Mouse (Mus musculus): ENCODE measurements around the gene Cel. TPM values are rescaled to one million over a fixed set of nuclear protein-coding genes. Genes with fewer than 3 reads are reported as not detected.

The Cel gene
- not detected in 2 replicates for total RNA-seq (2017)

- no peak for ATAC-seq (replicated peaks; ENCODE audit: low read depth, poor library complexity, severe bottlenecking)
These were observed at the start of gene Cel for GRCm38 (mm10) chr2:28563303-28563702. Gene Cel (minus strand): TSS chr2:28563403.

- ATAC-seq (replicated peaks; ENCODE audit: low read depth, poor library complexity, severe bottlenecking): no peak
These were observed 49.3 kb upstream of the Cel start for GRCm38 (mm10) chr2:28612436-28613063.

- no peak for ATAC-seq (replicated peaks; ENCODE audit: low read depth, poor library complexity, severe bottlenecking)
These were observed 48.2 kb upstream of the Cel start for GRCm38 (mm10) chr2:28611407-28611787.

- ATAC-seq (replicated peaks; ENCODE audit: low read depth, poor library complexity, severe bottlenecking): no peak
These were observed 47.7 kb upstream of the Cel start for GRCm38 (mm10) chr2:28610716-28611406.

- no peak for ATAC-seq (replicated peaks; ENCODE audit: low read depth, poor library complexity, severe bottlenecking)
These were observed 46.6 kb upstream of the Cel start for GRCm38 (mm10) chr2:28609851-28610250.

- ATAC-seq (replicated peaks; ENCODE audit: low read depth, poor library complexity, severe bottlenecking): 0 out of 2 replicates have a peak, but pooled peaks have one; percentile 1
These were observed 44.4 kb upstream of the Cel start for GRCm38 (mm10) chr2:28607341-28608165.

- ATAC-seq (replicated peaks; ENCODE audit: low read depth, poor library complexity, severe bottlenecking): peak; percentile 31
These were observed 43.6 kb upstream of the Cel start for GRCm38 (mm10) chr2:28606601-28607340.

- peak; percentile 51 for ATAC-seq (replicated peaks; ENCODE audit: low read depth, poor library complexity, severe bottlenecking)
These were observed 42.8 kb upstream of the Cel start for GRCm38 (mm10) chr2:28605789-28606541.

GRCm38 (mm10) chr2:28603542-28603941 is 40.3 kb upstream of the Cel start:
- ATAC-seq (replicated peaks; ENCODE audit: low read depth, poor library complexity, severe bottlenecking): no peak

- peak; percentile 23; the same call in 1 of the 2 replicates for ATAC-seq (replicated peaks; ENCODE audit: low read depth, poor library complexity, severe bottlenecking)
These were observed 38.8 kb upstream of the Cel start for GRCm38 (mm10) chr2:28601720-28602590.

- no peak for ATAC-seq (replicated peaks; ENCODE audit: low read depth, poor library complexity, severe bottlenecking)
These were observed 36.3 kb upstream of the Cel start for GRCm38 (mm10) chr2:28599569-28599900.

GRCm38 (mm10) chr2:28598692-28599568 is 35.7 kb upstream of the Cel start:
- peak; percentile 48 for ATAC-seq (replicated peaks; ENCODE audit: low read depth, poor library complexity, severe bottlenecking)

GRCm38 (mm10) chr2:28597733-28598547 is 34.7 kb upstream of the Cel start:
- ATAC-seq (replicated peaks; ENCODE audit: low read depth, poor library complexity, severe bottlenecking): peak; percentile 59

GRCm38 (mm10) chr2:28596998-28597397 is 33.8 kb upstream of the Cel start:
- no peak for ATAC-seq (replicated peaks; ENCODE audit: low read depth, poor library complexity, severe bottlenecking)

- no peak for ATAC-seq (replicated peaks; ENCODE audit: low read depth, poor library complexity, severe bottlenecking)
These were observed 32.8 kb upstream of the Cel start for GRCm38 (mm10) chr2:28596021-28596420.

- peak; percentile 58 for ATAC-seq (replicated peaks; ENCODE audit: low read depth, poor library complexity, severe bottlenecking)
These were observed 29.6 kb upstream of the Cel start for GRCm38 (mm10) chr2:28592809-28593208.

- ATAC-seq (replicated peaks; ENCODE audit: low read depth, poor library complexity, severe bottlenecking): peak; percentile 54
These were observed 28.3 kb upstream of the Cel start for GRCm38 (mm10) chr2:28591479-28591878.
